Mouse (Mus musculus) thymus, postnatal 14 days (tissue): ENCODE results near the gene Poc1b.
"Not testable (repeated sequence)": the region's sequence is repeated elsewhere in the genome, so short reads cannot be mapped to it uniquely, and the experiment has no call there.

ENCODE experiments used
- DNase-seq: peaks from one replicate; pipeline ENCODE4 v3.0.0; 2021

Poc1b gene

DNA sequence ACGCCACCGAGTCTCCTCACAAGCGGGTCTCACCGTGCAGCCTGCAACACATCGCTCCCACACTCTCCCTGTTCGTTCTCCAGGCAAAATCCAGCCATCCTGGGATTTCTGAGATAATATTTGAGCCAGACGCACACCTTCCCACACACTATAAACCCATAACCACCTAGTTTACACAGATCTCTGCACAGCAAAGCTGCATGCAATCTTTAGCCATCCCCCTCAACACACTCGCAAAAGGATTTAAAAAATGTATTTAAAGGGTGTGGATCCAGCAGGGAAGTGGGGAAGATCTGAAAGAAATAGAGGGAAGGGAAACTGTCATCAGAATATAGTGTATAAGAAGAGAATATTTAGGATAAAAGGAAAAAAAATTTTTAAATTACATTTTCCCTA is 9.4 kb downstream of the Poc1b start:
- no peak for DNase-seq

DNA sequence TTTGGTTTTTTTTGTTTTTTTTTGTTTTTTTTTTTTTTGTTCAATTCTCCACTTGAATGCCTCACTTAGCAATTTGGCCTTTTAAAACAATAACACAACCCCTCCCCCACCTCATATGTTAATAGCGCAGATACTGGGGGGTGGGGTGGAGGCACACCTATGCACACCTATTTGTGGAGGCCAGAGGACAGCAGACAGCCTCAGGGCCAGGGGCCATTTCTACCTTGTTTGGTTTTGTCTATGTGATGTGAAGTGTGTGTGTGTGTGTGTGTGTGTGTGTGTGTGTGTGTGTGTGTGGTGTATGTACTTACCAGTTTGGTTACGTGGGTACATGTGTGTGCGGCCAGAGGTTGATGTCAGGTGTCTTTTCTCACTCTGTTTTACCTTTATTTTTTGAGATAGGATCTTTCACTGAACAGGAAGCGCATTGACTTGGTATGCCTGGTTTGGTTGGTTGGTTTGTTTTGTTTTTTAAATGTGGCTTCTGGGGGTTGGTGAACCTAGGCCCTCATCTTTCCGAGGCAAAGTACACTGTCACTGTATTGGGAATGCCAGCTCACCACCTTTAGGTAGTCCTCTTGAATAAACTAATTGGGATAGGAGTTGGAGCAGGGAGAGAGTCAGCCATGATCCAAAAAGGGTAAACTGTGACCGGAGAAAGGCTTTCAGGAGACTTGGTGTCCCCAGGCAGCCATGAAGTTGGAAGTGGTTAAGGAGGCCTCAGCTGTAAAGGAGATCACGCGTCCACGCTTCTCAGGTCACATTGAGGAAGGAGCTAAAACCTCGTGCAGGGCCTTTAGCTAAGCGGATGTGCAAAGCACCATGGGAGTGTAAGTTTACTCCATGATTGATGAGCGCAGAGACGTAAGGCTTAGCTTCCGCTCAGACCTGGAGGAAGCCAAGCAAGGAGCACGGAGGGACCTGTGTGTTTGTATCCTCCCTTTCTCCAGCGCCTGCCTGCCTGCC is 10.1 kb downstream of the Poc1b start:
- peak; percentile 44 for DNase-seq

DNA sequence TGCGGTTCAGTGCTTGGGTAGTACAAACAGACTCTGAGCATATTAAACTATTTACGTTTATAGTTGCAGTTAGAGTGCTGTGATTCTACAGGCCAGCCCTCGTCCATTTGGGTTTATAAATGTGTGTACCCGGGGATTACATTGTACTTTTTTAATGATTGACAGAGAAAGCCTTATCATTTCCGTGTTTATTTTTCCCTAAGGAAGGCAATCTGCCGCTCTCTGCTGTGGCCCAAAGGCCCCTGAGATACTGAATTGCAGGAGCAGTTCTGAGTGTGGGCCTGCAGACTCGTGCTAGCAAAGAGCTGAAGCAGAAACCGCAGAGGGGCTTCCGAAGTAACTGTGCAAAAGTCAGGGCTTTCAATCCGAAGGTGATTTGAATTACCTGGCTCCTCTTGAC is 11.0 kb downstream of the Poc1b start:
- DNase-seq: peak; percentile 4

DNA sequence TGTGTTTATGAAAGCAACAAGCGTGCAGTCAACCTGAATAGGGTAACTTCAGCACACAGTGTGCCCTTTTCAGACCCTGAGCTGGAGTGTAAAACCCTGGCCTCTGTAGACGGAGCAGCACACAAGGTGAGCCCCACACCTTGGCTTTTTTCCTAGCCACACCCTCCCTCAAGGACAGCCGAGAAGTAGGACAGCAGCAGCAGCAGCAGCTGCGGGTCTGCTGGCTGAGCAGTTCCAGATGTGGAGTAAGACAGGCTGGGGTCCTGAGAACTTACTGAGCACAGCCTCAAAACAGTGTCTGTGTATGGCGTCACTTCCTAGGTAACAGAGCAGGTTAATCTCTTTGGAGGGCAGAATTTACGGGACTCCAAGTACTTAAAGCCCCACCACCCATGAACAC is 11.9 kb downstream of the Poc1b start:
- DNase-seq: peak; percentile 50

DNA sequence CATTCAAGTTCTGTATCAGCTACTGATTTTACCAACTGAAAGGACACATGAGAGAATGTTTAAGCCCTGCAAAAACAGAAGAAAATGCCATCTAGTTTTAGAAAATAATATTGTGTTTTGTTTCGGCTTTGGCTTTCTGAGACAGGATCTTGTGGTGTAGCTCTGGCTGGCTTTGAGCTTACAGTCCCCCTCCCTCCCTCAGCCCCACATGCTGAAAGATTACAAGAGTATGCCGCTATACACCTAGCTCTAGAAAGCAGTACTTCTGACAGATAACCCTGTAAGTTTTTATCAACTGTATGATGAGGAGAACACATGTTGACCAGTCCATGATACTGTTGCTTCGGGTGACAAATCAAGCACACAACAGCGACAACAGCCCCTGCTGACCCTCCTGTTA is 12.6 kb downstream of the Poc1b start:
- peak; percentile 76 for DNase-seq

DNA sequence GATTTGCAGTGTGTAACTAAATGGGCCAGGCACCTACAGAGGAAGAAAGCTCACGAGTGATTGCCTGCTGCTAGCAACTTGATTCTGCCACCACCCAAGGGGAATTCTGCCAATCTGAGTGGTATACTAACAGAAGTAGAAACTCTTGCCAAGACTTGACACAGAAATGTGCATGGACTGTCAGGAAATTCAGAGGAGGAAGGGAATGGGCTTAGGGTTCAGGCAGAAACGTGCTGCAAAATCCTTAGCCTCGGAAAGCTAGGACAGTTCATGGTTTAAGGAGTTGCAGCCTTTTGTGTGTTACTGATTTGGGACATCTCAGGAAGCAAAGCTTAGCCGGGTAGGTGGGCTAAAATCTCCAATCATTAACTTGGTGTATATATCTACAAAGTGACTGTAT is 19.4 kb downstream of the Poc1b start, which contains the start of gene Phxr2:
Gene Phxr2 (minus strand): TSS at position 101 of the 400 bp plus-strand sequence.
- DNase-seq: no peak

DNA sequence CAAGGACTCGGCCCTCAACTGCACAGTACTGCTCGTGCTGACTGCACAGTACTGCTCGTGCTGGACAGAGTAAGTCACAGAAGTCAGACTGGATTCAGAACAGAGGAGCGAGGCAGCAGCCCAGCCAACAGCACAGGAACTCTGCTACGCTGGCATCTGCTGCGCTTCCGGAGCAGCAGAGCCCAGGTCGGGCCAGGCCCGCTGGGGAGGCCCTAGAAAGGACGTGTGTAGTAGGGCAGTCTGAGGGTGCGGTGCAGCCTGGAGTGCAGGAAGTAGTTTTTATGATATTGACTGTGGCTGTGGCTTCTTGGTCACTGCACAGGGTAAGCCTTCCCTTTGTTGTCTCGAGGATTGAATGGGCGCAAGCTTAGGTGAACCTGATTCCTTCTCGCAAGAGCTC is 20.1 kb downstream of the Poc1b start:
- peak; percentile 84 for DNase-seq

DNA sequence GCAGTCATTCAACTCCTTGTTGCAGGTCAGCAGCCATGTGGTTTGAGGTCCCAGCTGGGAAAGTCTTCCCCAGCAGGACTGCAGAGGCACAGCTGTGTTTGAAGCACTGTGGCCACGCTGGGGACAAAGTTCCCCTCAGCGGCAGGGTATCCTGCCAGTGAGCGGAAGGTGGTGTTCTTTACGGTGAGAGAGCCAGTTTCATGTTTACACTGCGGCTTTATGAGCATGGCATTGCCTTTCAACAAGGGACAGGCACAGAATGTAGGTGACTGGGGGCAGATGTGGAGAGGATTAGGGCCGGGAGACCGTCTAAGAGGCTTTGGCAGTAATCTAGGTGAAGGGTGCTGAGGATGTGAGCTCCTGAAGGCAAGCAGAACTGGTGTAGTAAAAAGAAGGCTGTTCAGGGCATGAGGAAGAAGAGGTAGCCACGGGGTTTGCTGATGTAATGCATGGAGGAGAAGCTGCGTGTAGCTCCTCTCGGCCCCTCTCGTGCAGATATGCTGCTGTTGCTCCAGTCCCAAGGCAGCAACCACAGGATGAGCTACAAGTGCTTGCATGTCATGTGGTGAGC is 20.9 kb downstream of the Poc1b start:
- DNase-seq: peak; percentile 72

DNA sequence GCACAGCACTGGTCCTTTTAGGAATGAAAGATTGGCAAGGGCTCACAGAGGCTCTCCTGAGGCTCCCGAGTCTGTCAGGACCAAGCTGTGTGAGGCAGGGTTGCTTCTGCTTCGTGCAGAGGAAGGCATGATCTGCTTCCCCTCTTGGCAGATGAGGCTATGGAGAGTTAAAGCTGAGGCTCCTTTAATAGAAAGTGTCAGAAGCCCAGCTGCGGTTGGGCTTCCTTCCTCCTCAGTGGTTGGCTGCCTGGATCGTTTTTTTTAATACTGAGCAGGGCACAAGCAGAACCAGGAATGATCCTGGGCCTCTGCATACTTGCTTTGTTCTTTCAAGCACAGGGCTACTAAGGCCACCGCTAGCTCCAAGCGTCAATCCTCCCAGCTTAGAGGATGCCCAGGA is 23.8 kb downstream of the Poc1b start:
- DNase-seq: peak; percentile 43

DNA sequence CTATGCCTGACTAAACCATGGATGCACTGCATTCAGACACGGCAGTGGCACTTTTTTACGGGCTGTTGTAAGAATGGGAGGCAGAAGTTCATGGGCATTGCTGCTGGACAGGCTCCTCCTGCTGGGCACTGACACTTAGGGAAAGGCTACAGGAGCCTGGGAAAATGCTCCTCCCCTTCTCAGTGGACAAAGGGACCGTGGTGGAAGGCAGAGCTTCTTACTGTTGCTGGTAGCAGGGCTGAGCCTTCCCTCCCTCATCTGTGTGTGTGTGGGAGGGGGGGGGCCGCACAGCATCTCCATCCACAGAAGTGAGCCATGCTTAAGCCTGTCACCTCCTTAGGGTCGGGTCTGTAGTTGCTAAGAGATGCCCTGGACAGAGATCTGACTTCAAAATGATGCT is 24.5 kb downstream of the Poc1b start:
- peak; percentile 40 for DNase-seq

DNA sequence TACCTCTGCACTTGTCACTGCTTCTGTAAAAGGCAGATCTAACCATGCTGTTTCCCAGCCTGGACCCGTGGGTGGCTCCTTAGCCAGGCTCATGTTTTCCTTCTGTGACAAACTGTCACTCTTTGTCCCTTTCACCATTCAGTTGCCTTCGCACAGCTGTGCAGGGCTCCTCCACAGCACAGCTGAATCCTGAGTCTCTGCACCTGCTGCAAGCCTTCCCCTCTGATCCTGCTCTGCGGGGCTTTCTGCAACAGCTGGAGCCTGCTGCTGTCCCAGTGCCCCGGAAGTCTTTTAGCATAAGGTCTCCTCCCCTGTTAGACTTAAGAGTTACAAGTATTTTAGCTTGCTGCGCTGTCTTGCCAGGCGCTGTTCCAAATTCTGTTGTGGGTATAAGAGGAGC is 25.4 kb downstream of the Poc1b start:
- DNase-seq: peak; percentile 90

DNA sequence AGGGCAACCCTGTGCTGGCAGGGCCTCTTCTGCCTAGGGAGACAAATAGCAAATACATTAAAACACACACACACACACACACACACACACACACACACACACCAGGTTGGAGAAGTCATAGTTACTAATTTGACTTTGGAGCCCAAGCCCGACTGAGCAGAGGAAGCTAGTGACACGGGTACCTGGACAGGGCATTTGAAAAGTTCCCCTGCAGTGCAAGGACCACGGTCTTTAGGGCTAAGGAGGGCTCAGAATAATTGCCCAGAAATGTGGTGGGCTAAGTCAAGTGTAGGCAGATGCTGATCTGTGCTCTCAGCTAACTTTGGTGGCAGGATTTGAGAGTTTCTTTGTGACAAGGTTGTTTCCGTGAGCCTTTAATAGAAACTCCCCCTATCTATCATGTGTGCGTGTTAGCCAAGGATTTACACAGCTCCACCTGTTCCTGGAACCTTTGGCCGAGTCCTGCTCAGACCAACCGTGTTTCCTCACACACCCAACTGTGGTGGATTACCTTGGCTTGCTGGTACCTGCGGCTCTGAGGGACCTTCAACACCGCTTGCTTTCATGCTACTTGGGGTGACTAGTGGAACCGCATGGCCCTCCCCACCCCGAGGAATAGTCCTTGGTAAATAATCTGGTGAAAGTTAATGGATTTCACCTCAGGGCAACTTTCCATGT is 25.9 kb downstream of the Poc1b start:
- peak; percentile 20 for DNase-seq

DNA sequence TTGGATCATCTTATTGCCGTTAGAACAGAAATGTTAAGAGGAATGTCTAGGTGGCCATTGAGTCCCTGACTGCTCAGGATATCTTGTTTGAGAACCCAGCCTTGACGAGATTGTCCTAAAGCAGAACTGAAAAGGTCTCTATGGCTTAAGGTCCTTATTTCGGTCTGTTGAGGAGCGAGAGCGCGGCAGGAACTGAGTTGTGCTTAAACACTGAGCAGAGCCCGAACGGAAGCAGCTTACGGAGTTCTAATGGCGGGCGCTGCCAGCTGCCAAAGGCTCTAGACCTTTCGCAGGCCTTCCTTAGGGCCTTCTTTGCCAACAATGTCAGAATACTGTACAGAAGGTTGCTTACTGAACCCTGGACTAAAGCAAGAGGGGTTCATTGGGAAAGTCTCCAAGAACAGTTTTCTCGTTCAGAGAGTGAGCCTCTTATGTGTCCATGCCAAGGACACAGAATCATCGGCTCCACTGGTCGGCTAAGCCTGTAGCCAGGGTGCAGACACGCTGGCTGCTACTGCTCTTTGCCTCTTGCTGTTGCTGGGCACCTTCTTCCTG is 26.6 kb downstream of the Poc1b start:
- no peak for DNase-seq

DNA sequence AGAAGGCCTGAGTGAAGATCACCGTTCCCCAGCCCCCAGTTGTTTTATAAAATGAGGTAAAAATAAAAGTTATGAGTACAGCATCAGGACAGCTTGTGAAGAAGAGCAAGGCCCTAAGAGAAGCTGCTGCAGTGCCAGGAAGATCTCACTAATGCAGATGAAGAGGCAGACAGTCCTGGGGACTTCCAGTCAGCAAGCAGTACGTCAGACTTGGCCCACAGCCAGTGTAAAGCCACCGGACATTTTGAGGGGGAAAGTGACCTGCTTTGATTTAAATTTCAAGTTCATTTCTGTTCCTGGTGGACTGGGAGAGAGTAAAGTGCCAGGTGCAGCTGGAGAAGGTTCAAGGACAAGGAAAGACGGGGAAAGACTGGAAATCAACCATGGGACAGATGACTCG is 29.5 kb downstream of the Poc1b start:
- no peak for DNase-seq

DNA sequence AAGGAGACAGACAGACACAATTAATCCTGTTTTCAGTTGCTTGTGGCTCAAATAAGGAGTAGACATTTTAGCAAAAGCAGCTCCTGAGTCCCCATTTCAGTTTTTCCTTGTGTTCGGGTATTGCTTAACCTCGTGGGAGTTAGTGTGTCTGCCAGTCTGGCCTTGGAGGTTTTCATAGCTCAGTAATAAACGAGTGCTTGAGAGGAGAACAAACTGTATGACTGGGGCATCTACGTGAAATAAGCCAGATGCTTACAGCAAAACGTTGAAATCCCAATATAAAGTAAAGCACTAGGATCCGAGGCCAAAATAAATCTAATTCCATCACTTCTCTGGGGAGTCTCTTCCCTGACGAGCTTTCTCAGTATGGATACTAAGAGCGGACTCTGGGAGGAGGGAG is 38.8 kb downstream of the Poc1b start:
- no peak for DNase-seq

DNA sequence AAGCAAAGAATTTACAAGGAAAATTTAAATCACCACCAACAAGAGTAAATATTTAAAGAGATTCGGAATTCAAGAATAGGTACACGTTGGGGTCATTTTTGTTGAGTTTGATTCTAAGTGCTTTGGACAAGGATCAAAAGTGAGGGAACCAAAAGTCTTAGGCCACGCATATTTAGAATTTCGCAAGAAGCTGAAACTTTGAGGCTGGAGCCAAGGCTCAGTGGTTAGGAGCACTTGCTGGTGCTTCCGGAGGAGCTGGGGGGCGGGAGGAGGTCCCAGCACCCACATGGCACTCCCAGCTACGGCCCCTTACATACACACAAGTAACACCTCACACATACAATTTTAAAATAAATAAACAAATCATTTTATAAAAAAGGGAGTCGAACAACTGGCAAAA is 39.8 kb downstream of the Poc1b start:
- DNase-seq: no peak

DNA sequence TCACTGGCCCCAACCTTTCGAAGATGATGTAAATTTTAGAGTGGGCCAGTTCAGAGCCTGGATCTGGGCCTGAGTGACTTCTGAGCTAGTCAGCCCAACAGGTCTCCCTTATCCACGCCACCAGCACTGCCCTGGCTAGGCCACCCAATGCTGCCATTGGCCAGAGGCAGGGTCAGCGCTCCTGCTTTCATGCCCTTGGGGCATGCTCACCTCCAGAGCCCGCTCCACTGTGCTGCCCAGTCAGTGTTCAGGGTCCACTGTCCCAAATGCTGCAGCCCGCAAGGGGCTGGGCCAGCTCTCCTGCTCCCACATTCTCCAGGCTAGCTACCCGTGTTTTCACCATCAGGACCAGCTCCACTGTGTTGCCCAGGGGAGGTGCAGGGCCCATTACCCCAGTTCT is 43.2 kb downstream of the Poc1b start:
- no peak for DNase-seq

DNA sequence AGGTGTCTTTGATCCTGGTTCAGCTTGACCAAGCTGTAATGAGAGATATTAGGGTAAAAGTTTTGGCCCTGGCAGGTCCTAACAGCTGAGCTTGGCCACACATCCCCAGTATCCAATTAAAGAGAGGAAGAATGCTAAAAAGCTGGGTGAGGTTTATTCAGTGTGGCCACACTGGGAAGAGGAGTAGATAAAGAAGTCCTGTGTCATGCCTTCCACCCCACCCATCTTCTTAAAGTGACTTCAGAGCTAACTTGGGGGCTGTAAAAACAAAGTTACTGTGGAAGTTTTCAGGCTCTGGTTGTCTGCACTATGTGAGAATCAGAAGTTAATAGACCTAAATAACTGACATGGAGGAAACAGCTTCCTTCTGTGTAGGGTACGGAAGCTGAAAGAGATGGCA is 44.7 kb downstream of the Poc1b start:
- no peak for DNase-seq

DNA sequence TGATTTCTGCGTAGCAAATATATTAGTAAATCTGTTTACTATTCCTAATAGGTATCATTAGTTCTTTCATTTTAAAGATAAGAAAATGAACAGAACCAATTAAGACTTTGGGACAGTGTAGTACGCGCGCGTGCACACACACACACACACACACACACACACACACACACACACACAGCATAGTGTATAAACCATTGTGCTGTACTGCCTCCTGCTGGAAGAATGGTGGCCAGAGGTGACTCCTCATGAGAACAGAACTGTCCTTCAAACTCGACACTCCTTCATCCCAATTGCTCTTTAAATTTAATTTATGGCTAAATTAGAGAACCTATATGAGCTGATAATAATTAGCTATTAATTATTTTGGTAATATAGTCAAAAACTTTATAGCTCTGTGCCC is 45.2 kb downstream of the Poc1b start:
- peak; percentile 81 for DNase-seq

DNA sequence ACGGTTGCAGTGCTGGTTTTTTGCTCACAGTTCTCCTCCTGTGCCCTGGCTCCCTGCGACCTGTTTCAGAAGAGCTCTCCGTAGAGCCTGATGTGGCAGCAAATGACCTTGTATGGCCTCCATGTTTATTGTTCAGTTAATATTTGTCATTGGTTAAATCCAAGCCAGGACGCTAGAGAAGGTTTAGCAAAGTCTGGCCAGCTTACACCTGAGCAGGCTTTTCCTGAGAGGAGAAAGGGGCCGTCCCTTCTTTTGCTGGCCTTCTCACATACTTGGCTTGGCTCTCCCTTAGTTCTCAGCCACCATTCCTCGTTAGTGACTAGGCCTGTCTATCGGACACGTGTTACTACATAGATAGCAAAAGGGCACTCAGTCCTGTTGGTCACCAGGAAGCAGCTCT is 47.8 kb downstream of the Poc1b start:
- DNase-seq: no peak

DNA sequence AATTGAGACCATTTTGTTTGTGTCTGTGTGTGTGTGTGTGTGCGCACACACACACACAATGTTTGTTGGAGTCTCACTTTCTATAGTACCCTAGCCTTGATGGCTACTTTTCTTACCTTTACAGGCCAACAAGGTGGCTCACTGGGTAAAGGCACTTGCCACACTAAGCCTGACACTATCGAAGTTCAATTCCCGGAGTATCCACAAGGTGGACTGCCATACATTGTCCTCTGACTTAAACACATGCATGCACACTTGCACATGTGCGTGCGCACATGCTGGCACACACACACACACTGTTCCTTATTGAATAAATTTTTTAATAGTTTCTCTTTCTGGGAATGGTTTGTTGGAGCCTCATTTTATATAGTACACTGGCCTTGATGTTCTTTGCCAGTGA is 50.0 kb downstream of the Poc1b start:
- no peak for DNase-seq

DNA sequence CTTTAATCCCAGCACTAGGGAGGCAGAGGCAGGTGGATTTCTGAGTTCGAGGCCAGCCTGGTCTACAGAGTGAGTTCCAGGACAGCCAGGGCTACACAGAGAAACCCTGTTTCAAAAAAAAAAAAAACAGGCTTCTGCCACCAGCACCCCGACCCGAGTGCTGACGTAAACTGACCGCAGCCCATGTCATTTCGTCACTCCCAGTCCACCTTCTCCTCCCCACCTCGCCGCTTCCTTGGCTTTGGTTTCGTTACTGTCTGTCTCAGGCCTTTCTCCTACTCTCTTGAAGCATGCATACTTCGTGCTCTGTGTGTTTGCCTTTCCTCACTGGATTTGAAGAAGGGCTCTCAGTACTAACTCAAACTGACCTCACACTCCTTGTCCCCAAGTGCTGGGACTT is 50.9 kb downstream of the Poc1b start:
- DNase-seq: not testable (repeated sequence)

DNA sequence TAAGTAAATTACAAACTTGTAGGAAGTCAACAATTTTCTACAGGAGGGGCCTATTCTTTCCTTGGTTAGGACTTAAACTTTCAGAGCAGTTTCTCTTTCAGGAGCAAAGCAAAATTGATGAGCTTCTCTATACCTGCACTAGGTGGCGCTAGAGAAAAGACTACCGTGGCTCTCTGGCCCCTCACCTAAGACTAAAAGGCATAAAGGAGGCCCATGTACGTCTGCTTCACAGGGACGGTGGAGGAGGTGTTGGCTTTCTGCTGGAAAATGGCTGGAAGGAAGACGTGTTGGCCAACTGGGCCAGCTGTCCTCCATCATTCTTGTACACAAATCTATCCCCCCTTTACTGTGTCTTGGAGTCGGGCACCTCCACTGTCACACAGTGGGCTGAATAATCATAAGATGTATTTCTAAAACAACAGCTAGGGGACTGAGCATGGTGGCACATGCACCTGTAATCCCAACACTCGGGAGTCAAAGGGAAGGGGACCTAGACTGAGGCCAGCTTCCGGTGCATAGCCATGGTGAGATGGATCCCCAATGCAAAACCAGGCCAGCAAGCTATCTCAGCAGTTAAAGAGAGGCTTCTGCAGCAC is 55.2 kb downstream of the Poc1b start:
- DNase-seq: peak; percentile 69
